Mouse (Mus musculus) thymus, postnatal 14 days (tissue): ENCODE data around the gene Gm21294.
A peak's percentile ranks its signal among the peaks of the same experiment; 100 is the strongest.
"Not testable (repeated sequence)": the region's sequence is repeated elsewhere in the genome, so short reads cannot be mapped to it uniquely, and the experiment has no call there.

Source experiments
- DNase-seq: peaks from one replicate; pipeline ENCODE4 v3.0.0; 2021

Gm21294 gene

GRCm38 (mm10) chrY:89052506-89052905 lies at the start of gene Gm21294:
TSS of gene Gm21294 (plus strand) at chrY:89052806.
- not testable (repeated sequence) for DNase-seq

DNA sequence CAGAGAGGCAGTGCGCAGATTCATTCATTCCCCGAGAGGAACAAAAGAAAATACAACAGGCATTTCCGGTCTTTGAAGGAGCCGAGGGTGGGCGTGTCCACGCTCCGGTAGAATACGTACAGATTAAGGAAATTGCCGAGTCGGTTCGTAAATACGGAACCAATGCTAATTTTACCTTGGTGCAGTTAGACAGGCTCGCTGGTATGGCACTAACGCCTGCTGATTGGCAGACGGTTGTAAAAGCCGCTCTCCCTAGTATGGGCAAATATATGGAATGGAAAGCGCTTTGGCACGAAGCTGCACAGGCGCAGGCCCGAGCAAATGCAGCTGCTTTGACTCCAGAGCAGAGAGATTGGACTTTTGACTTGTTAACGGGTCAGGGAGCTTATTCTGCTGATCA lies 73.6 kb downstream of the Gm21294 start:
- DNase-seq: peak; percentile 1
